Mouse (Mus musculus) hindlimb bud, embryonic 11.5 days (tissue): ENCODE measurements around the gene Card19.

Experiments used
- DNase-seq: peaks from one replicate; pipeline ENCODE4 v3.0.0-alpha.2; 2012; ENCODE audit warnings: low read depth, low spot score; ENCODE audit errors: extremely low spot score

Card19 gene

DNA sequence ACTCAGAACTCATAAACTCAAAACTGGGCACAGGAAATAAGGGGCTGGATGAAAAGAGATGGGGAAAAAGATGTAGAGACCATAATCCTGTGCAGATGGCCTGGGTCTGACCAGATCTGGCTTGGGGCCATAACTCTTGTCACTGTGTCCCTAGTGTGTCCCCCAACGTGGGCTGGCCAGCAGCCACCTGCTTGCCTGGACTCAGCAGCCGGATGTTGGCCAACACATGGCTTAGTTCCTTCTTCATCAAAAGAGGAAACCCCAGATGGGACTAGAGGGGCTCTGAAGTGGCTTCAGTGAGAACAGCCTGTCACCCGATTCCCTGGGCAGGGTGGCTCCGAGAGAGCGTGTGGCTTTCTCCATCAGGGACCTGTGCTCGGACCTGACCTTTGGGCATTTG lies 19.1 kb downstream of the Card19 start:
- DNase-seq: no peak

DNA sequence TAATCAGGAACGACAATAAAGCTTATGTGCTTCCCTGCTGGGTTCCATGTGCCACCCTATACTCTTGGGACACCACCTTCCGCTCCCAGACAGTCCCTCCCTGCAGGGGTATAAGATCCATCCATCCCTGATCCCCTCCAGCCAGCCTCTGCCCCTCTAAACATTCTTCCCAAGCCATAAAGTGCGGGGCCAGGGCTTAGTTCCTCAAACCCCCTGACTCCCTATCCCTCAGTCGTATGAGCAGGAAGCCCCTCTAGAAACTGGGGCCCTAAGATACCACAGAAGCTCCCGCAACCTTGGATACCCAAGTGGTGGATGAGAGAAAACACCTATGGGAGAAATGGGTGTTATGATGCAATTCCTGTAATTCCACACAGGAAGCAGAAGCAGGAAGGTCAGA lies 19.6 kb downstream of the Card19 start:
- no peak for DNase-seq

DNA sequence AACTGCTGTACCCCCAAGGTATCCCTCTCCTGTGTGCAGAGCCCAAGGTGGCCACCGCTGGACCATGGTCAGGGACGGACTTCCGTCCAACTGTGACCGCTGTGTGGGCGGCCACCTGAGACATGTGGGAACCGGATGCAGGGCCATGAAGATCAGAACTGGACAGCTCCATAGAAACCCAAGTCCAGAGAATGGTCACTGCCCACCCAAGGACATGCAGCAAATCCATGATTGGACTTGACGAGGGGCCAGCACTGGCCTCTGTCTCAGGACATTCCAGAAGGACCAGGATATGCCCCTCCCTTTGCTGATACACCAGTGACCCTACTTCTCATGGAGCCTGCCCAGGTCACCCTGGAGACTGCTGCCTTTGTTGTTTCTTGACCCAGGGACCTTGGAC lies 20.2 kb downstream of the Card19 start:
- DNase-seq: no peak

DNA sequence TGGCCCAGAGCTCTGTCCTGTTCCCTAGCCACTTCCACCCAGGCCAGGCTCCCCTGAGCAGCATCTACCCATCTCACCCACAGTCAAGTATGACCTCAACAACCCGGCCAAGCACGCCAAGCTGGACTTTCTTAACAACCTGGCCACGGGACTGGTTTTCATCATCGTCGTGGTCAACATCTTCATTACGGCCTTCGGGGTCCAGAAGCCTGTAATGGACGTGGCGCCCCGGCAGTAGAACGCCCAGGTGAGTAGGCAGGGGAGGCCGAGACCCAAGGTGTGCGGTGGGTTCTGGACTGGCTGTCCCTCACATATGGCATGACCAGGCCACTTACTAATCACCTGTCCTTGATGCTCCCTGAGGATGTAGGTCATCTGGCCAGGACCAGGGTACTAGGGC lies 21.0 kb downstream of the Card19 start:
- no peak for DNase-seq

DNA sequence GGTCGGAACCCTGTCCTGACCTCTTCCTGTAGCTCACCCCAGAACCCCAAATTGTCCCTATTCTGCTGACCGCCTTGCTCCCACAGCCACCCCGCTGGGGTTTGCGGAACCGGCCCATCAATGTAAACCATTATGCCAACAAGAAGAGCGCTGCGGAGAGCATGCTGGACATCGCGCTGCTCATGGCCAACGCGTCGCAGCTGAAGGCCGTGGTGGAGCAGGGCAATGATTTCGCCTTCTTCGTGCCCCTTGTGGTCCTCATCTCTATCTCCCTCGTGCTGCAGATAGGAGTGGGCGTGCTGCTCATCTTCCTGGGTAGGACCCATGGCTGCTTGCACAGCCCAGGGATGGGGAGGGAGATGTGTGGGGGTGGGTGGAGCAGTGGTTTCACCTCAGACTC lies 22.2 kb downstream of the Card19 start:
- no peak for DNase-seq

DNA sequence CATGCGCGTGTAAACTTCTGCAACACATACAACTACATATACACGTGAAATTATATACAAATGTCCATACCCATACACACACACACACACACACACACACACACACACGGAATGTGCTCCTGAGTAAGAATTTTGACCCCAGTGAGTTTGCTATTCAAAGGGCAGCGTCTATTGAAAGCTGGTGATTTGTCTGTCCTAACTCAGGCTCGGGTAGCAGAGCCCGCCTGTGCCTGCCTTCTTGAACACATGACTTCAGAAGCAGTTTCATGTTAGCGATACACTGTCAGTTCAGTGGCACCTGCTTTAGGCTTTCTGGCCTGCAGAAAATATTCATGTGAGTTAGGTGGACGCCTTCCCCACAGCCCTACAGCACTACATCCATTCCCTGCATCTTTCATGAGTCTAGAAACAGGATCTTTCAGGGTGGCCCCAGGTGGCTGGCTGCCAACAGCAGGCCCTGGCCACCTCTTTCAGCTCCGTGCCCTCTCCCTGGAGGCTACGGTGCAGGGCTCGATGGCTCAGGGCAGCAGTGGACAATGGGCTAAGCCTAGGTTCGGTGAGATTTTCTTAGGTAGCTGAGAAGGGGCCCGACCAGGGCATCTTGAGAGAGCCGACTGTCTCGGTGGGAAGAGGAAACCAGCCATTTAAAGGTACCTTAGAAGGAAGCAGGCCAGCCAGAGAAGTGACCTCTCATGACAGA lies 23.5 kb downstream of the Card19 start:
- DNase-seq: no peak

DNA sequence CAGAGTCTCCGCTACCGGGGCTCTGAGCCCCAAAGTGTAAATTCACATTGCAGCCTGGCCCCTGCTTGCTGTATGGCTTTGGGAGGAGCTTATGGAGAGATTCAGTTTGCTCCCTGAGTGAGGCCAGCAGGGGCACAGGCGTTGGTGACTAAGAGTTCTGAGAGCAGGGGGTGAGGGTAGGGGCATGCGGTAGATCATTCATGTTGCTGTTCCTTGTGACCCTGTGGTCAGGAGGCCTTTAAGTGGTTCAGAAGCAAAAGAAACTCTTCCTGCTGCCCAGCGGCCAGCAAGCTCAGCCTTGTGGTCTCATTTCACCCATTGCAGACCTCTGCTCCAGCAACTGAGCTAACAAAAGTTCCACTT lies 24.2 kb downstream of the Card19 start:
- DNase-seq: no peak

DNA sequence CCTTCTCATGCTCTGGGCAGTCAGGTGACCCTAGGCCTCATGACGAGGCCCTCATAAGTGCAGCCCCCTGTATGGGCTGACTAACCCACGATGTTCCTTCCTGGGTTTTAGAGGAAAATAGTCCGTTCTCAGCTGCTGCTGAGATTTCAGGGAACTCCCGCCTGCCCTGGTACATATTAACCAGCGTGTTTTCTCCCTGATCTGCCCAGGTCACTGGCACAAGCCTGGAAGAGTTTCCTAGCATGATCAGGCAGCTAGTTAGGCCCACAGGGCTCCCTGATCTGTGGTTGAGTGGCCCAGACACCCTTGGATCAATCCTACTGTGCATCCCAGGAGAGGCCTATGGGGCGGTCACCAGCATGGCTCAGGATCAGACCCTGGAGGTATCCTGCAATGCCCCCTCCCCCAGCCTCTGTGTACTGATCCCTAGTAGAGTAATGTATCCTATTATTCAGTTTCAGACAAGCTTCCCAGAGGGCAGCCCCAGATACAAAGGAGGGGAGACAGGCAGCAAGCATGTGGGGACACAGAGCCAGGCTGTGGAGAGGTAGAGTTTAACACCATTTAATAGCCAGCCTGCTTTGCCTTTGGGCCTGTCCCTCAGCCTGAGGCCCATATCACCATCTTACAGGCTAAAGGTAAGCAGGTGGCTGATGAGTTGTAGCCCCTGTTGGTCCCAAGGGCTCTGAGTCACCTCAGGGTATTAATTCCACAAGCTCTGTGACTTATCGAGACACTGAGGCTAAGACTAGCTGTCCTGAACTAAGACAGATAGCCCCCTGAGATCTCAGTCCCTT lies 24.8 kb downstream of the Card19 start:
- DNase-seq: no peak

DNA sequence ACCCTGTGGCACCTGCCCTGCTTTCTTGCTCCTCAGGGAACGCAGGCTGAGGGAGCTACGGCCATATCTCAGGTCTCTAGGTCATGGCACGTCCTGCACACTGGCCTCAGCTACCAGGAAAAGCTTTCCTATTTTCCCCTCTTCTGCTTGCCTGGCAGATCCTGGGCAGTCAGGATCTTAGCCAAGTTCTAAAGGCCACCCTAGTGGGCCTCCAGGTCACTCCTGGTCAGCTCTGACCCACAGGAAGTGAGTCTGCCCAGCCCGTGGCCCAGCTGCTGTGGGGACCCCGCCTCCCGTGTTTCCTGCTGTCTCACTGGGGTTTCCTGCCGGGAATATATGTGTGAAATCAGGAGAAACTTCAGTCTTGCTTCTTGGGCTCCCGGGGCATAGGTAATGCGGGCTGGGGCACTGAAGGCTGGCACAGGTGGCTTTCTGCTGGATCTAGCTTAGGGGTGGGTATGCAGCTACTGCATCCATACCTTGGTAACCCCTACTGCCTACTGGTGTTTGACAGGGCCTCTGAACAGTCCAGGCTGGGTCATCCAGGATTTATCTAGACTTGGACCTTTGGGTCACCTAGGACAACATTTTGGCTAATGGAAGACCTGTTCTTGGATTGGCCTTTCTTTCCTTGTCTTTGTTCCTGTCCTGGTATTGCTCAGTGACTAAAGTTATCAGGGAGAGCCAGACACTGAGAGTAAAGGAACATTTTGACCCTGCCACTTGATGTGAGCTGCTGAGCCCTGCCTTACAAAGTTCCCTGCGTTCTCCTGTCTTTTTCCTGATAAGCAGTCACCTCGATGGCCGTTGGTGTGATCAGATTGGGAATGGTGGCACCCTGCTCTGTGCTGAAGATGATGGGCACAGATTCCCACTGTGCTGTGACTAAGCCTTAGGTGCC lies 25.6 kb downstream of the Card19 start:
- DNase-seq: no peak

DNA sequence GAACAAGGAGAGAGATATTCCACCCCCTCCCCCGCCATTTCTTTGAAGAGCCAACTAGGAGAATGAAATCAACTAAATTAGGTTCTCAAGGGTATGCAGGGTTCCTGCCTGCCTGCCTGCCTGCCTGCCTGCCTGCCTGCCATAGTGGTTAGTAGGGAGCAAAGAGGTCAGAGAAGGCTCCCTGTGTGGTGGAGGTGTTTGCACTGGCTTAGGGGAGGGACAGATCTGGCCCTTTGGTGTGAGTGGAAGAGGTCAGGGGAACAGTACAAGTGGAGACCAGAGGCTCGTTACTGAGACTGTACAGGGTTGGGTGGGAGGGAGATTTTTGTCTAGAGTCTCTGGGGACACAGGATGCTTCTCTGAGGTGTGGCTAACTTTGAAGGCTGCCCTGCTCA lies 26.9 kb downstream of the Card19 start:
- DNase-seq: no peak

DNA sequence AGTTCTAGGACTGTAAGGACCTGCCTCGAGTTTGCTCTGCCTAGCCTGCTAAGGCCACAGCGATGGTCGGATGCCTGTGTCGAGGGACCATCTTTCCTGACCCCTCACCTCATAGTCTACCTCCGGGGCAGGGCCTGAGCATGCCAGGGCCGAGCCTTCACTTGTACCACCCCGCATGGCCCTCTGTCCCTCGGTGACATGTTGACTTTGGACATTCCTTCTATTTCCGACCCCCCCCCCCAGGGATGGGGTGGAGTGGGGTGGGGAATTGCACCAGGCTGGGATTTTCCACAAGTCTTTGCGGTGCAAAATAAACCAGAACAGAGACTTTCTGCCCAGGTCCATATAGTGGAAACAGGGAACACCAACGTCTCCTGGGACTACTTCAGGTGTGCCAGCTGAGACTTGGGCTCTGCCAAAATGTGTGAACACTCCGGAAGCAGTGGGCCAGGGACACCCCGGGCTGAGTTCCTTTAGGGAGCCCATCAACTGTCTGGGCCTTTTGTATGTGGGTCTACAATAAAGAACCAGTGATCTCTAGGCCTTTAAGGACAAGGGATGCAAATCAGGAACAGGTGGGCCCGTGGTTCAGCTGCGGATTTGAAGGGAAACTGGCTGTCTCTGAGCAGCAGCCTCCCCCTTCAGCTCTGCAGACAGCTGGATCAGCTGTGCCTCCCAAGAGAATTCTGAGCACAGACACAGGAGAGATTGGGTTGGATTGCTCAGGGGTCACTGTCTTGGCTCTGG lies 27.4 kb downstream of the Card19 start:
- no peak for DNase-seq

DNA sequence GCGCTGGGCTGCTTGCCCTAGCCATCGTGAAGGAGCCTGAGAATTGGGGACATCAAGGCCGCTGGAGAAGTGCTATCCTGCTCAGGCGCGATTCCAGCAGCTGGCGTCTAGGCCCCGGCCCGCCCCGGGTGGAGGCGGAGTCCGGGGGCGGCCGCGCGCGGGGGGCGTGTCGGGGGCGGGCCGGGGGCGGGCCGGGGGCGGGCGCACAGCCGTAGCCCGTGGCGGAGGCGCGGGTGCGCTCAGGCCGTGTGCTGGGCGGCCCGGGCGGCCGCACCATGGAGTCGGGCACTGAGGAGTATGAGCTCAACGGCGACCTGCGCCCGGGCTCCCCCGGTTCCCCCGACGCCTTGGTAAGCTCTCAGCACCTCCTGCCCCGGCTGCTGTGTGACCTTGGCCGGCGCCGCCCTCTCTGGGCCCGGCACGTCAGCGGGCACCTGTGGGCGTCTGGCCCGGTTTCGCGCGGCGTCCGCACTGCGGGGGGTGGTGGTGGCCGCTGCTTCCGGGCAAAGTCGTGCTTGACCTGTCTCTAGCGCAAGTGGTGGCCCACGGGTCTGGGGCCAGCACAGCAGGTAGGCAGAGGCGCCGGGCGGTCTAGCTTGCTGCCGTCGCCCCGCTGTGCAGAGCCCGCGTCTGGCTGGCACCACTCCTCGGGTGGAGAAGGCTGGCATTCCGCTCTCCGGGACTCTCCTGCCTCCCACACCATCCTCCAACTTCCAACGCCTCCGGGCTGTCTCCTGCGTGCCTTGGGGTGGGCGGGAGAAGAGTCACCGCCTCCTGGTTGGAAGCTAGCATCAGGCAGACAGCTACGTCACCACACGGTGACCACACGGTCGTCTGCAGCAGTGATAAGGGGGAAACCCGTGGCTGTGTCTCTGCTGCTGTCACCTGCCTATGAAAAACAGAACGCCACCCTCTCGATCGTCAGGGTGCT lies 28.3 kb downstream of the Card19 start, which contains the start of gene Ninj1:
Gene Ninj1 (plus strand): TSS at position 198 of the 931 bp plus-strand sequence.
- no peak for DNase-seq

DNA sequence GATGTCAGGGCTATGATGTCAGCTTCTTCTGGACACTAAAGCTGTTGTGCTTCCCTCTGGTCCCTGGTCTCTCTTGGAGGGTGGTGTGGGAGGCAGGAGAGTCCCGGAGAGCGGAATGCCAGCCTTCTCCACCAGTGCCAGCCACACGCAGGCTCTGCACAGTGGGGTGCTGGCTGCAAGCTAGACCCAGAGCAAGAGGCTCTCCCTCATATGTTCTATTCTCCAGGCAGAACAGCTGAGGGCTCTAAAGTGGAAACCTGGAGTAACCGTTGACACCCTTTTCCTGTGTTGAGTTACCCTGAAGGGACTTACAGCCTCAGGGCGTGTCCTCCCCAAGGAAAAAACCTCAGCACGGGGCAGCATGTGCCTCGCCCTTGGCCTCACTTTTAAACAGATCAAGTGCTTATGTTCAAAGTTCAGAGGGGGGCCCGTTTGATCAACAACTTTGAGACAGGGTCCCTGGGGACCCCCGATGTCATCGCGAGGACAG lies 29.0 kb downstream of the Card19 start:
- DNase-seq: no peak

DNA sequence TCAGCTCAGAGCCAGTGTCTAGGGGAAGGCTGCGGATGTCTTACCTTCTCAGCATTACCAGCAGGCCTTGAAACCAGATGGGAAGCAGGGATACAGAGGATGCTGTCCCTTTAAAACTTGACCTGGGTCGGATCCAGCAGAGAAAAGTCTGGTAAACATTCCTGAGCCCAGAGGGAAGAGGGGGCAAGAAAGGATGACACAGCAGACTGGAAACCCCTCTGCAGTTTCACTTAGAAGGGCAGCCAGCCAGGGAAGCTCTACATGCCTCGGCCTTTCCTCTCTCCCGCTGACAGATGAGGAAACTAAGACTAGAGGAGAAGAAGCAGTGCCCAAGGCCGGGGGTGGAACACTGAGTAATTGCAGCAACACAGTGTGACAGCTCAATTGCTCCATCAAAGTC lies 32.2 kb downstream of the Card19 start:
- no peak for DNase-seq

DNA sequence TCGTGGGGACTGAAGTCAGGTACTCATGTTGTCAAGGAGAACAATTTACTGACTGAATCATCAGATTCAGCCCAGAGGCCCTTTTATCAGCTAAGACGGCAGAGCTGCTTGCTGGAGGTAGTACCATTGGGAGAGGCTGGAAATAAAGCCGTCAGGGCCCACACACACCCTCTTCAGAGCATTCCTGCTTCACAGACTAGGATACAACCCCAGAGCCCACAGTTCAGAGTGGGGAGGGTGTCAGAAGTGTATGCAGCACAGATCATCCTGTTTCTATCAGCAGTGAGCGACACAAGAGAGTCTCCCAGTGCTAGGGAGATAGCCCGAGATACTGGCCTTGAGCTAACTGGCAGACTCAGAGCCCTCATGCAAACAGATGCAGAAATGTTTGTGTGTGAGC lies 32.7 kb downstream of the Card19 start:
- no peak for DNase-seq

DNA sequence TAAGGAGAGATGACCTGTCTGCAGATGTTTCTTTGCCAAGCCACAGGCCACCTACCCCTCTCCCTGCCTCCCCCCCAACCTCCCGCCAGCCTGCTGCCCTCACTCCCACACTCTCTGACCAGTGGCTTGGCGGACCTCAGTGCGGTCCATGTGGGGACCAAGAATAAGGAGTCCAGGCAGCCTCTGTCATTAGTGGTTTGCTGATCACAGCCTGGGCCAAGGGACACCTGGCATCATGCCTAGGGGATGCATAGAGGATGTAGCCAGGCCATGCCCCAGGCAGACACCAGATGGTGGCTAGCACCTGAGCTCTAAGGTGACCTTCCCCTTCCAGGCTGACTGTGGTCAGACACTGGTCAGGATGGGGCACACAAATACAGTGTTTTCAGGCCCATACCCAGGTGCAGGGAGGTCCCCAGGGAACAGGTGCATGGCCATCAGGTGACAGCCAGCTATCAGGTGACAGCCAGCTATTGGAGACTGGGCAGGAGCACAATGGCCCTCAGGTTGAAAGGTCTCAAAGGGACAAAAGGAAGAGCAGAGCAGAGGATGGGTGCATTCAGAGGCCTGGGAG lies 34.3 kb downstream of the Card19 start:
- no peak for DNase-seq

DNA sequence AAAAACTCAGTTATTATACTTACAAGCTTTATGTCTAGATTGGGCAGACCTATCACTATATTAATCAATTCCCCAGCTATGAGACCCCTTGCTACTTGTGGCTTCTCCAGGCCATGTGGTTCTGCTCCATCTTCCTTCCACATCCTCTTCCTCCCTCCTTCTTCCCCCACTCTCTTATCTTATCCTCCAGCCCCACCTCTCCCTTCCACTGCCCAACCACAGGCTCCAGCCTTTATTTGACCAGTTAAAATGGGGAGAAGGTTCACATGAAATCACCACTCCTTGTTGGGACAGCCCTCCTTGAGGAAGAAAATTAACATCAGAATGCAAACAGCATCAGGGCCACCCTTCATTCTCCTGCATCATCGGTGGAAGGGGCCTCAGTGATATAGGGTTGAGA lies 35.1 kb downstream of the Card19 start:
- no peak for DNase-seq

DNA sequence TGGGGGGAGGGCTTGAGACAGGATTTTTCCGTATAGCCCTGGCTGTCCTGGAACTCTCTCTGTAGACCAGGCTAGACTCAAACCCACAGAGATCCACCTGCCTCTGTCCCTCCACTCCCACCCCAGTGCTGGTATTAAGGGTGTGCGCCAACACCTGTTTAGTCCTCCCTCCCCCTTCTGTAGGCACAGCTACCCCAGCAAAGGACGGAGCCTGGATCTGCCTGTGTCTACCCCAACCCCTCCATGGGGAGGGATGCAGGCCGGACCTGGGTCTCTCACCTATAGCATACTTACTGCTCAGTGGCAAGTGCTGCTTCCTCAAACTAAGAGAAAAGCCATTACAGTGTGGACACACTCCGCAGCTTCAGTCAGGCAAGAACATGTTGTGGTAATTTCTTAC lies 35.6 kb downstream of the Card19 start:
- DNase-seq: no peak

DNA sequence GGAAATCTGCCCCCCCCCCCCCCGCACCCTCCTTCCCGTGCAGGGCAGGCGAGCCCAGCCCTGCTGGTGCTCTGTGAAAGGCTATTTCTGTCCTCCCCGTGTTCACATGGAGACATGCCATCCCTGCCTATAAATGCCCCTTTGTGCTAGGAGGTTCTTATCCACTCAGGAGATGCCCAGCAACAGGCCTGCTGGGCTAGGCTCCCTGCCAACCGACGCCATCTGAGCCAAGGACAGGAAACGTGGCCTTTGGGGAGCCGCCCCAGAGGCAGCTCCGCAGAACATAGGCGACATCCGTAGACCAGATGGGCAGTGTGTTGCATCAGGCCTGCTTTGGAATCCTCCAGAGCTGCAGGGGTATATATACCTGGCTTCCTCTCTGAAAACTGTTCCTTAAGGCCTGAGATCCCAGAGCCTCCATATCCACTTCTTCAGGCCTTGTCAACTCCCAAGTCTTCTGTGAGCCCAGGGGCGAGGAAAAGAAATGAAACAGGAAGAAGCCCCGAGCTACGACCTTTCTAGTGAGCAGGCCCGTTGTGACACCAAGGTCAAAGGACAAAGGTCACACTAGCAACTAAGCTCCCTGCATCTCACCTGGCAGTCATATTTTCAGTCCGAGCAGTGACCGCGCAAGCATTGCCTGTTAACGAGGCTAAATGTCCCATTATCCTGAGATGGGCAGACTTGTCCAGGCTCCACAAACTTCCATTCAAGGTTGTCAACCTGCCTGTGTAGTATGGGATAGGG lies 36.8 kb downstream of the Card19 start:
- DNase-seq: no peak
